Mouse (Mus musculus) kidney, adult 2 months (tissue): ENCODE data around the gene Ndufaf2.

Experiments
- CTCF ChIP-seq: fragments of 200-500 bp; conservative IDR thresholded peaks from 2 replicates; pipeline ENCODE4 v1.5.1; 2011; ENCODE audit warnings: low read depth, mild to moderate bottlenecking, control low read depth, low read length, moderate library complexity, mixed read lengths; ENCODE audit not compliant: insufficient read depth, insufficient read length
- POLR2A ChIP-seq: fragments of 200-500 bp; IDR thresholded peaks from one replicate; pipeline ENCODE4 v1.6.1; 2011; ENCODE audit warnings: low read depth, low read length, control low read depth

DNA sequence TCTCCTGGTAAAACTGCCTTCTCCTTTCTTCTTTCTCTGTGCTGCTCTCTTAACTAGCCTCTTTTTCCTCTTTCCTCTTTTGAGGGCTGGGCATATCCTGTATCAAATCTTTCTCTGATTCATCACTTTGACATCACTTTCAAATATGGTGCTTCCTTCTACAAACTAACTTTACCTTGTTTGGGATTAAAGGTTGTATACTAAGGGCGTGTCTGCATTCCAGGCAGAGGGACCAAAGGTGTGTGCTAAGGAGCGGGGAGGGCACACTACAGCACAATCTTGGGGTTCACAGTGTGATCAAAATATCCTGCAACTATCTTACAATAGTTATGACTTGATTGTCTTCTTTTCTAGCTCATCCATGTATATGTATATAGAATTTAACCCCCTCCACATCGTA lies 112.4 kb downstream of the Ndufaf2 start:
- TF ChIP-seq CTCF (no peak), POLR2A (no peak)
